Mouse (Mus musculus) lung, embryonic 14.5 days (tissue): ENCODE data around the gene Mcidas. TPM values are rescaled to one million over a fixed set of nuclear protein-coding genes. Genes with fewer than 3 reads are reported as not detected.

Experiments used
- ATAC-seq: fragments of 200-750 bp; cut with Nextera tagmentation; 2 replicates; pipeline ENCODE4 v1.8.0; 2017; ENCODE audit warnings: mild to moderate bottlenecking, moderate TSS enrichment, moderate library complexity; ENCODE audit not compliant: insufficient read depth
- DNase-seq: peaks from one replicate; pipeline ENCODE4 v3.0.0-alpha.2; 2015
- H3K27ac ChIP-seq: fragments of 300-500 bp; sonication (generic); 2 replicates; pipeline ENCODE4 v1.5.1; 2014; ENCODE audit warnings: low read depth, mild to moderate bottlenecking, moderate library complexity
- H3K27me3 ChIP-seq: fragments of 300-500 bp; sonication (generic); 2 replicates; pipeline ENCODE4 v1.6.1; 2014; ENCODE audit warnings: low read length, control low read depth; ENCODE audit not compliant: insufficient read depth
- H3K36me3 ChIP-seq: fragments of 300-500 bp; sonication (generic); 2 replicates; pipeline ENCODE4 v1.6.1; 2014; ENCODE audit warnings: control low read depth; ENCODE audit not compliant: insufficient read depth
- H3K4me1 ChIP-seq: fragments of 300-500 bp; sonication (generic); 2 replicates; pipeline ENCODE4 v1.6.1; 2014; ENCODE audit warnings: antibody characterized with exemption, control low read depth; ENCODE audit not compliant: insufficient read depth
- H3K4me2 ChIP-seq: fragments of 300-500 bp; sonication (generic); 2 replicates; pipeline ENCODE4 v1.6.1; 2014; ENCODE audit warnings: mild to moderate bottlenecking
- H3K4me3 ChIP-seq: fragments of 300-500 bp; sonication (generic); 2 replicates; pipeline ENCODE4 v1.5.1; 2014; ENCODE audit warnings: low read depth, low read length
- H3K9ac ChIP-seq: fragments of 300-500 bp; sonication (generic); 2 replicates; pipeline ENCODE4 v1.6.1; 2014
- H3K9me3 ChIP-seq: fragments of 300-500 bp; sonication (generic); 2 replicates; pipeline ENCODE4 v1.6.1; 2016; ENCODE audit warnings: low read depth, low read length, control low read depth
- CTCF ChIP-seq: IDR thresholded peaks from 2 replicates; pipeline ENCODE4 v1.5.1; 2016; ENCODE audit warnings: antibody characterized with exemption, low read depth
- WGBS: fragments of 180-500 bp; shearing (Covaris S2); extraction: QIAGEN DNeasy Blood & Tissue Kit; methylation state at CpG from one replicate; pipeline ENCODE4 v1.1.7; 2014; 5-methylcytosine and 5-hydroxymethylcytosine counted together
- polyA plus RNA-seq: library from polyadenylated mRNA; unstranded; fragments of >200 nt; fragmentation: Nextera tagmentation; extraction: Ambion mirVana; gene quantifications from 2 replicates; pipeline ENCODE4 v1.2.1, GENCODE M21; 2014

Gene Mcidas
- 1.1 and 2.2 TPM in 2 replicates for polyA plus RNA-seq

GRCm38 (mm10) chr13:112993531-112994152 lies at the start of gene Mcidas:
Mcidas (plus strand) TSS chr13:112993845.
- Histone ChIP-seq H3K9me3 (no peaks in the 10 kb centered on the region), H3K27ac (no peak within 1 kb of the TSS), H3K36me3 (no peaks in the 10 kb centered on the region), H3K4me1 (no peaks in the 10 kb centered on the region; the same call in 1 of the 2 replicates), H3K27me3 (peaks cover 94% of the 10 kb centered on the region), H3K9ac (no peak within 1 kb of the TSS), H3K4me2 (peak within 1 kb of the TSS; percentile 73), H3K4me3 (peak within 1 kb of the TSS; percentile 41)
- TF ChIP-seq CTCF, result no peak
- under 1% methylated on average over 63 of the region's 63 CpGs for WGBS
- DNase-seq, result no peak
- ATAC-seq, result peak; percentile 36

- ATAC-seq, result no peak
- peaks cover 77% of the 10 kb centered on the region for H3K36me3 ChIP-seq
- 95% methylated on average over 9 of the region's 9 CpGs for WGBS
- H3K9me3 ChIP-seq, result no peaks in the 10 kb centered on the region
- no peak overlapping the region for H3K4me3 ChIP-seq
- no peak overlapping the region for H3K9ac ChIP-seq
- no peak overlapping the region for H3K4me2 ChIP-seq
- H3K27me3 ChIP-seq, result no peaks in the 10 kb centered on the region
- DNase-seq, result no peak
- no peak overlapping the region for H3K27ac ChIP-seq
- no peak for TF ChIP-seq CTCF
- no peaks in the 10 kb centered on the region for H3K4me1 ChIP-seq
Observed at GRCm38 (mm10) chr13:112945312-112945711, 48.3 kb upstream of the Mcidas start.

- no peaks in the 10 kb centered on the region for H3K4me1 ChIP-seq
- peaks cover 82% of the 10 kb centered on the region for H3K36me3 ChIP-seq
- H3K4me3 ChIP-seq, result no peak overlapping the region
- no peak overlapping the region for H3K27ac ChIP-seq
- DNase-seq, result no peak
- WGBS, result 82% methylated on average over 6 of the region's 6 CpGs
- H3K9ac ChIP-seq, result no peak overlapping the region
- no peak overlapping the region for H3K4me2 ChIP-seq
- no peaks in the 10 kb centered on the region for H3K27me3 ChIP-seq
- ATAC-seq, result no peak
- H3K9me3 ChIP-seq, result no peaks in the 10 kb centered on the region
- no peak for TF ChIP-seq CTCF
Observed at GRCm38 (mm10) chr13:112945900-112946299, 47.7 kb upstream of the Mcidas start.

GRCm38 (mm10) chr13:112954067-112954466 lies 39.6 kb upstream of the Mcidas start:
- Histone ChIP-seq H3K27me3 (no peaks in the 10 kb centered on the region), H3K4me1 (no peaks in the 10 kb centered on the region), H3K36me3 (peaks cover 74% of the 10 kb centered on the region), H3K4me2 (no peak overlapping the region), H3K9me3 (no peaks in the 10 kb centered on the region), H3K4me3 (no peak overlapping the region), H3K27ac (no peak overlapping the region), H3K9ac (no peak overlapping the region)
- DNase-seq (no peak), ATAC-seq (no peak)
- WGBS, result 90% methylated on average over 8 of the region's 8 CpGs
- TF ChIP-seq CTCF, result no peak

- H3K4me3 ChIP-seq, result no peak overlapping the region
- 75% methylated on average over 5 of the region's 5 CpGs for WGBS
- no peaks in the 10 kb centered on the region for H3K27me3 ChIP-seq
- H3K4me2 ChIP-seq, result no peak overlapping the region
- TF ChIP-seq CTCF, result no peak
- no peak for DNase-seq
- no peak for ATAC-seq
- no peaks in the 10 kb centered on the region for H3K4me1 ChIP-seq
- no peak overlapping the region for H3K9ac ChIP-seq
- H3K9me3 ChIP-seq, result no peaks in the 10 kb centered on the region
- no peak overlapping the region for H3K27ac ChIP-seq
- peaks cover 51% of the 10 kb centered on the region for H3K36me3 ChIP-seq
Observed at GRCm38 (mm10) chr13:112963081-112963480, 30.6 kb upstream of the Mcidas start.

- DNase-seq (no peak), ATAC-seq (no peak)
- Histone ChIP-seq H3K4me1 (no peaks in the 10 kb centered on the region), H3K36me3 (peaks cover 50% of the 10 kb centered on the region), H3K9me3 (no peaks in the 10 kb centered on the region), H3K9ac (no peak overlapping the region), H3K27ac (no peak overlapping the region), H3K4me3 (no peak overlapping the region), H3K27me3 (no peaks in the 10 kb centered on the region), H3K4me2 (no peak overlapping the region)
- TF ChIP-seq CTCF, result no peak
- WGBS, result 91% methylated on average over 12 of the region's 12 CpGs
Observed at GRCm38 (mm10) chr13:112964421-112964820, 29.2 kb upstream of the Mcidas start.

- H3K4me1 ChIP-seq, result no peaks in the 10 kb centered on the region
- 87% methylated on average over 5 of the region's 5 CpGs for WGBS
- no peaks in the 10 kb centered on the region for H3K27me3 ChIP-seq
- DNase-seq (no peak), ATAC-seq (no peak)
- H3K27ac ChIP-seq, result no peak overlapping the region
- H3K9me3 ChIP-seq, result no peaks in the 10 kb centered on the region
- no peak for TF ChIP-seq CTCF
- H3K36me3 ChIP-seq, result peaks cover 43% of the 10 kb centered on the region
- H3K4me2 ChIP-seq, result no peak overlapping the region
- no peak overlapping the region for H3K9ac ChIP-seq
- H3K4me3 ChIP-seq, result no peak overlapping the region
Observed at GRCm38 (mm10) chr13:112967267-112967666, 26.4 kb upstream of the Mcidas start.
